Mouse (Mus musculus): ENCODE measurements around the gene Ggt6. TPM values are rescaled to one million over a fixed set of nuclear protein-coding genes. Genes with fewer than 3 reads are reported as not detected.
"Not testable (repeated sequence)": the region's sequence is repeated elsewhere in the genome, so short reads cannot be mapped to it uniquely, and the experiment has no call there.

Gene Ggt6
- total RNA-seq, 2 experiments from 2014 or later: not detected

GRCm38 (mm10) chr11:72430311-72431068 is 4.8 kb upstream of the Ggt6 start:
- ATAC-seq (replicated peaks; ENCODE audit: low FRiP score, low TSS enrichment, poor library complexity, severe bottlenecking): not testable (repeated sequence)

GRCm38 (mm10) chr11:72435694-72436045 is 344 bp downstream of the Ggt6 start:
- ATAC-seq (replicated peaks; ENCODE audit: low FRiP score, low TSS enrichment, poor library complexity, severe bottlenecking): no peak

GRCm38 (mm10) chr11:72436271-72436670 is 945 bp downstream of the Ggt6 start:
- ATAC-seq (replicated peaks; ENCODE audit: low FRiP score, low TSS enrichment, poor library complexity, severe bottlenecking): no peak

GRCm38 (mm10) chr11:72436756-72437650 is 1.7 kb downstream of the Ggt6 start:
- ATAC-seq (replicated peaks; ENCODE audit: low FRiP score, low TSS enrichment, poor library complexity, severe bottlenecking): no peak

- ATAC-seq (replicated peaks; ENCODE audit: low FRiP score, low TSS enrichment, poor library complexity, severe bottlenecking): no peak
These were observed 3.1 kb downstream of the Ggt6 start for GRCm38 (mm10) chr11:72438411-72438810.

GRCm38 (mm10) chr11:72440597-72440964 is 5.3 kb downstream of the Ggt6 start:
- not testable (repeated sequence) for ATAC-seq (replicated peaks; ENCODE audit: low FRiP score, low TSS enrichment, poor library complexity, severe bottlenecking)

- peak; percentile 95 for ATAC-seq (replicated peaks; ENCODE audit: low FRiP score, low TSS enrichment, poor library complexity, severe bottlenecking)
These were observed 5.8 kb downstream of the Ggt6 start, which contains the start of gene Mybbp1a for GRCm38 (mm10) chr11:72440965-72441664. Mybbp1a (plus strand) TSS chr11:72441355.

- ATAC-seq (replicated peaks; ENCODE audit: low FRiP score, low TSS enrichment, poor library complexity, severe bottlenecking): peak; percentile 43
These were observed 11.2 kb downstream of the Ggt6 start for GRCm38 (mm10) chr11:72446311-72447105.

GRCm38 (mm10) chr11:72447475-72447874 is 12.1 kb downstream of the Ggt6 start:
- peak; percentile 30; the same call in 1 of the 2 replicates for ATAC-seq (replicated peaks; ENCODE audit: low FRiP score, low TSS enrichment, poor library complexity, severe bottlenecking)

- ATAC-seq (replicated peaks; ENCODE audit: low FRiP score, low TSS enrichment, poor library complexity, severe bottlenecking): no peak
These were observed 16.9 kb downstream of the Ggt6 start for GRCm38 (mm10) chr11:72452140-72452665.

GRCm38 (mm10) chr11:72453105-72453953 is 18.0 kb downstream of the Ggt6 start:
- no peak for ATAC-seq (replicated peaks; ENCODE audit: low FRiP score, low TSS enrichment, poor library complexity, severe bottlenecking)

GRCm38 (mm10) chr11:72455694-72456093 is 20.4 kb downstream of the Ggt6 start:
- ATAC-seq (replicated peaks; ENCODE audit: low FRiP score, low TSS enrichment, poor library complexity, severe bottlenecking): no peak

GRCm38 (mm10) chr11:72457995-72458496 is 22.7 kb downstream of the Ggt6 start:
- ATAC-seq (replicated peaks; ENCODE audit: low FRiP score, low TSS enrichment, poor library complexity, severe bottlenecking): no peak

- peak; percentile 55 for ATAC-seq (replicated peaks; ENCODE audit: low FRiP score, low TSS enrichment, poor library complexity, severe bottlenecking)
These were observed 23.2 kb downstream of the Ggt6 start for GRCm38 (mm10) chr11:72458502-72458901.

GRCm38 (mm10) chr11:72461500-72461981 is 26.2 kb downstream of the Ggt6 start:
- ATAC-seq (replicated peaks; ENCODE audit: low FRiP score, low TSS enrichment, poor library complexity, severe bottlenecking): no peak

GRCm38 (mm10) chr11:72464821-72465220 is 29.5 kb downstream of the Ggt6 start:
- ATAC-seq (replicated peaks; ENCODE audit: low FRiP score, low TSS enrichment, poor library complexity, severe bottlenecking): no peak

- peak; percentile 35 for ATAC-seq (replicated peaks; ENCODE audit: low FRiP score, low TSS enrichment, poor library complexity, severe bottlenecking)
These were observed 30.8 kb downstream of the Ggt6 start for GRCm38 (mm10) chr11:72465978-72466693.
